Mouse (Mus musculus) CD4-positive naive resting alpha-beta T cell, adult 76 days (primary cell): ENCODE measurements around the gene Cox16. TPM values are rescaled to one million over a fixed set of nuclear protein-coding genes. Genes with fewer than 3 reads are reported as not detected.

ENCODE experiments used
- total RNA-seq: library from RNA; stranded (reverse); gene quantifications from one replicate; pipeline ENCODE4 v1.2.4, GENCODE M21; 2023

Gene Cox16
- 75.2 TPM for total RNA-seq

DNA sequence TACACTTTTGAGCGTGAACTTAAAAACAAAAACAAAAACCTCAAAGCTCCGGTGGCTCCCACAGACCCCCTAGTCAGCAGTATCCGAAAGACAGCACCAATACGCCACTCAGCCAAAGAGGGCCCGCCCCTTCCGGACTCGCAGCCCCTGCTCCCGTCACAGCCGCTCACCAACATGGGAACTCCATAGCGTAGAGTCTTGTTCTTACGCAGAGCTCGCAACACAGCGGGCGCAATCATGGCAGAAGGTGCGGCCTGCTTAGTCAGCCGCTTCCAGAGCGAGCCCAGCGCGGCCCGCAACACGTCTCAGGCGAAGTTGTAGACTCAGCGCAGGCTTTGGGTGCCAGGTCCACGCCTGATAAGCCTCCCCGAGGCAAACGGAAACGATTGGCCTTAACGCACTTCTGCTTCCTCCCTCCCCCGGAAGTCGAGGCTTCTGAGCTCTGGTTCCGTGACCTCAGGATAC, at the start of gene Cox16:
Cox16 (minus strand) TSS at position 401 of the 465 bp plus-strand sequence.

GRCm38 (mm10) chr12:81532316-81533028, 47.5 kb upstream of the Cox16 start, which contains the start of the genes Gm20498 and Synj2bp:
Gene Gm20498, minus strand, starts transcription at chr12:81532905.
Gene Synj2bp, minus strand, starts transcription at chr12:81532911.

DNA sequence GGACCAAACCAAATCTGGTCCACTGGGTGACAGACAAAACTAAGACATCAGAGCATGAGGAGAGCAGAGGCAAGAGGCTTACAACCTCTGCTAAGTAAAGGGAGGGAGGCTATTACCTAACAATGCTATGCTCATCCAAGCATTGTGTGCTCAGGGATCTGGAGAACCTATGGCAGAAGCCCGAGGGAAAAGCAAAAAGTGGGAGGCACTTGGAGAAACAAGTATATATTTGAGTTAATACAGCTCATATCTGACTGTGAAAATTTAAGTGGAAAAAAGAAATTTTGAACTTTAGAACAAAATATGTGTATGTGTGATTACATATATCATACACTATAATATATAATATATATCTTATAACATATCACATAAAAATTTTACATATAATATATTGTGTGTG, 63.1 kb downstream of the Cox16 start, which contains the start of gene Adam4:
Adam4 (minus strand) TSS at position 101 of the 400 bp plus-strand sequence.

GRCm38 (mm10) chr12:81379364-81379763, 105.6 kb downstream of the Cox16 start, which contains the start of gene Gm4787:
Gene Gm4787, minus strand, starts transcription at chr12:81379464.

DNA sequence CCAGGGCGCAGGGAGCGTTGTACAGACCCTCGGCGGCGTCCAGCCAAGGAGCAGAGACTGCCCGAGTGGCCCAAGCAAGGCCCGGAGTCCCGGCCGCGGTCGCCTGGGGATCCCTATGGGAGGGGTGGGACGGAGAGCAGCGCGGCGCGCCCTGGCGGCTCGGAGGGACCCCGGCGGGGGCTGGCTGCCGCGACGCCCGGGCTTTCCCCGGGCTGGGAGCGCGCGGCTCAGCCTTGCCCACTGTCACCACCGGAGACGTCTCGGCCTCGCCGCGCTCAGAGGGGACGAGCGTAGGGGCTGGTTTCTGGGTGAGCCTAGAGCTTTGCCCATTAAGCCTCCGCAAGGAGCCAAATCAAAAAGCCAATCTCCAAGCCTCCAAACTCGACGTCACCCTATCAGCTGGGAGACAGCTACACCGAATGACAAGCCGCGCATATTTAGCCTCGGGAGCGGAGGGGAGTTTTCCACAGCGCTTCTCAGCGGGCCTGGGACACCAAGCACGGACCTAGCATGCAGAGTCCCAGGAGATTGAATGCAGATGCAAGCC, 152.0 kb downstream of the Cox16 start, which contains the start of gene Slc8a3:
Slc8a3 (minus strand) TSS at position 306 of the 547 bp plus-strand sequence.

Other genes with a start within 250 kb of the Cox16 start
- gene Slc8a3, start 151.9 kb downstream of the Cox16 start, total RNA-seq, result not detected
- gene Gm4787, start 105.7 kb downstream of the Cox16 start, total RNA-seq, result 0.79 TPM
- gene Adam4, start 63.2 kb downstream of the Cox16 start, total RNA-seq, result 2.5 TPM
- 23.3 TPM for gene Gm20498, start 47.8 kb upstream of the Cox16 start, total RNA-seq
- gene Synj2bp, start 47.8 kb upstream of the Cox16 start, total RNA-seq, result 21.6 TPM
- gene Adam21, start 83.3 kb upstream of the Cox16 start, total RNA-seq, result not detected
- gene Med6, start 109.9 kb upstream of the Cox16 start, total RNA-seq, result 50.4 TPM
- gene Ttc9, start 146.1 kb upstream of the Cox16 start, total RNA-seq, result not detected